Mouse (Mus musculus): Measurements from ENCODE around the gene Kcnj11. TPM values are rescaled to one million over a fixed set of nuclear protein-coding genes. Genes with fewer than 3 reads are reported as not detected.
A peak's percentile ranks its signal among the peaks of the same experiment; 100 is the strongest.

Gene Kcnj11
- polyA plus RNA-seq, 1 experiment from 2014 or later = not detected

GRCm38 (mm10) chr7:46122964-46123363 is 22.4 kb upstream of the Kcnj11 start:
- TF ChIP-seq CTCF (IDR thresholded peaks at IDR 0.05; ENCODE audit: low read depth) = no peak
- no peak overlapping the region for H3K9ac ChIP-seq
- H3K9me3 ChIP-seq (ENCODE audit: low read depth, low read length) = no peaks in the 10 kb centered on the region
- no peak overlapping the region for H3K27ac ChIP-seq (ENCODE audit: low read depth)
- 6% methylated on average over 4 of the region's 4 CpGs for WGBS
- ATAC-seq (ENCODE audit: insufficient read depth) (peak; percentile 87), DNase-seq (peak; percentile 67)
- H3K36me3 ChIP-seq (ENCODE audit: insufficient read depth) = no peaks in the 10 kb centered on the region
- no peak overlapping the region for H3K4me3 ChIP-seq (ENCODE audit: low read depth, low read length)
- H3K4me2 ChIP-seq = no peak overlapping the region
- H3K27me3 ChIP-seq (ENCODE audit: insufficient read depth, low read length) = no peaks in the 10 kb centered on the region; the same call in 1 of the 2 replicates
- peaks cover 10% of the 10 kb centered on the region for H3K4me1 ChIP-seq (ENCODE audit: insufficient read depth)

DNA sequence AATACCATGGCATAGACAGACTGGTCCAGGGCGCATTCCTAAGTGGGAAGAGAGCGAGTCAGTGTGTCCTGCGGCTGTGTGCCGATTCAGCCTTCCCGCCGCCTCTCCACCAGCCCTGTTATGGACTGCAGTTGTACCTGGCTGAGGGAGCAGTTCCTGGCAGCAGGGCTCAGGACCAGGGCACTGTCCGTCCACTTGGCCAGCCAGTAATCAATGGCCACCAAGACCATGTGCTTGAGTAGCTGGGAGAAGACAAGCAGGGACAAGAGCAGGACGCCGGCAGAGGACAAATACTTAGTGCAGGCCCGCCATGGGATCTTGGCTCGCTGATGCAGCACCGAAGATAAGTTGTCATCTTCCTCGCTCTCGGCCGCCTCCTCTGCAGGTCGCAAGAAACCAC is 16.5 kb upstream of the Kcnj11 start:
- TF ChIP-seq CTCF (IDR thresholded peaks at IDR 0.05; ENCODE audit: low read depth) = no peak
- Histone ChIP-seq H3K9ac (no peak overlapping the region), H3K4me1 (ENCODE audit: insufficient read depth) (peaks cover 3% of the 10 kb centered on the region; the same call in 1 of the 2 replicates), H3K27me3 (ENCODE audit: insufficient read depth, low read length) (no peaks in the 10 kb centered on the region), H3K27ac (ENCODE audit: low read depth) (no peak overlapping the region), H3K36me3 (ENCODE audit: insufficient read depth) (no peaks in the 10 kb centered on the region), H3K4me2 (no peak overlapping the region), H3K4me3 (ENCODE audit: low read depth, low read length) (no peak overlapping the region), H3K9me3 (ENCODE audit: low read depth, low read length) (no peaks in the 10 kb centered on the region)
- ATAC-seq (ENCODE audit: insufficient read depth) = no peak
- WGBS = 84% methylated on average over 16 of the region's 16 CpGs
- DNase-seq = no peak

GRCm38 (mm10) chr7:46116118-46116581 is 15.6 kb upstream of the Kcnj11 start:
- H3K27ac ChIP-seq (ENCODE audit: low read depth) = no peak overlapping the region
- 30% methylated on average over 10 of the region's 10 CpGs for WGBS
- H3K9me3 ChIP-seq (ENCODE audit: low read depth, low read length) = no peaks in the 10 kb centered on the region
- no peak overlapping the region for H3K4me3 ChIP-seq (ENCODE audit: low read depth, low read length)
- peaks cover 3% of the 10 kb centered on the region; the same call in 1 of the 2 replicates for H3K4me1 ChIP-seq (ENCODE audit: insufficient read depth)
- no peaks in the 10 kb centered on the region for H3K36me3 ChIP-seq (ENCODE audit: insufficient read depth)
- ATAC-seq (ENCODE audit: insufficient read depth) (no peak), DNase-seq (peak; percentile 15)
- no peak for TF ChIP-seq CTCF (IDR thresholded peaks at IDR 0.05; ENCODE audit: low read depth)
- H3K27me3 ChIP-seq (ENCODE audit: insufficient read depth, low read length) = no peaks in the 10 kb centered on the region
- no peak overlapping the region for H3K9ac ChIP-seq
- H3K4me2 ChIP-seq = no peak overlapping the region

DNA sequence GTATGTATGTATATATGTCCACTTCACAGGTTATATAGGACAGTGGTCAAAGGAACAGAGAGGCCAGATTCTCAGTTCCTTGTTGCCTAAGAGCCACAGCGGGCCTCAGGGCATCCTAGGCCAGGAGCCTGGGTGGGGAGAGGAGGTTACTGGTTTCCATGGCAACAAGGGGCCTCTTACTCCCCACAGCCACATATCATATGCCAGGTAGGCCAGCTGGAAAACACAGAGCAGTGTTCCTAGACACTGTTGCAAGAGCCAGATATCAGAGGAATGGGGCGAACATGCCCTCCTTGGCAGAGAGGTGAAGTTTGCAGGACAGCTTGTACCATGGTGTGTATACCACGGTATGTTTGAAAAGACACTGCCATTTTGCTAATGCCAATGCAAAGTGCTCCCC is 12.9 kb upstream of the Kcnj11 start:
- ATAC-seq (ENCODE audit: insufficient read depth) = no peak
- no peak for TF ChIP-seq CTCF (IDR thresholded peaks at IDR 0.05; ENCODE audit: low read depth)
- Histone ChIP-seq H3K4me1 (ENCODE audit: insufficient read depth) (peaks cover 3% of the 10 kb centered on the region; the same call in 1 of the 2 replicates), H3K36me3 (ENCODE audit: insufficient read depth) (no peaks in the 10 kb centered on the region), H3K9me3 (ENCODE audit: low read depth, low read length) (no peaks in the 10 kb centered on the region), H3K4me3 (ENCODE audit: low read depth, low read length) (no peak overlapping the region), H3K4me2 (no peak overlapping the region), H3K27ac (ENCODE audit: low read depth) (no peak overlapping the region), H3K9ac (no peak overlapping the region), H3K27me3 (ENCODE audit: insufficient read depth, low read length) (no peaks in the 10 kb centered on the region)
- 56% methylated on average over 3 of the region's 3 CpGs for WGBS
- no peak for DNase-seq

GRCm38 (mm10) chr7:46111938-46112337 is 11.4 kb upstream of the Kcnj11 start:
- DNase-seq (no peak), ATAC-seq (ENCODE audit: insufficient read depth) (no peak)
- WGBS = 67% methylated on average over 6 of the region's 6 CpGs
- no peak overlapping the region for H3K4me3 ChIP-seq (ENCODE audit: low read depth, low read length)
- no peak overlapping the region for H3K27ac ChIP-seq (ENCODE audit: low read depth)
- H3K4me2 ChIP-seq = no peak overlapping the region
- no peaks in the 10 kb centered on the region for H3K9me3 ChIP-seq (ENCODE audit: low read depth, low read length)
- H3K9ac ChIP-seq = no peak overlapping the region
- no peak for TF ChIP-seq CTCF (IDR thresholded peaks at IDR 0.05; ENCODE audit: low read depth)
- H3K27me3 ChIP-seq (ENCODE audit: insufficient read depth, low read length) = no peaks in the 10 kb centered on the region
- no peaks in the 10 kb centered on the region for H3K36me3 ChIP-seq (ENCODE audit: insufficient read depth)
- peaks cover 3% of the 10 kb centered on the region; the same call in 1 of the 2 replicates for H3K4me1 ChIP-seq (ENCODE audit: insufficient read depth)

GRCm38 (mm10) chr7:46111212-46111817 is 10.8 kb upstream of the Kcnj11 start:
- WGBS = 67% methylated on average over 15 of the region's 15 CpGs
- no peaks in the 10 kb centered on the region for H3K27me3 ChIP-seq (ENCODE audit: insufficient read depth, low read length)
- no peak overlapping the region for H3K4me3 ChIP-seq (ENCODE audit: low read depth, low read length)
- ATAC-seq (ENCODE audit: insufficient read depth) (no peak), DNase-seq (no peak)
- no peak overlapping the region for H3K9ac ChIP-seq
- H3K4me2 ChIP-seq = no peak overlapping the region
- H3K27ac ChIP-seq (ENCODE audit: low read depth) = no peak overlapping the region
- no peaks in the 10 kb centered on the region for H3K36me3 ChIP-seq (ENCODE audit: insufficient read depth)
- TF ChIP-seq CTCF (IDR thresholded peaks at IDR 0.05; ENCODE audit: low read depth) = no peak
- no peaks in the 10 kb centered on the region for H3K9me3 ChIP-seq (ENCODE audit: low read depth, low read length)
- H3K4me1 ChIP-seq (ENCODE audit: insufficient read depth) = peaks cover under 1% of the 10 kb centered on the region; the same call in 1 of the 2 replicates

DNA sequence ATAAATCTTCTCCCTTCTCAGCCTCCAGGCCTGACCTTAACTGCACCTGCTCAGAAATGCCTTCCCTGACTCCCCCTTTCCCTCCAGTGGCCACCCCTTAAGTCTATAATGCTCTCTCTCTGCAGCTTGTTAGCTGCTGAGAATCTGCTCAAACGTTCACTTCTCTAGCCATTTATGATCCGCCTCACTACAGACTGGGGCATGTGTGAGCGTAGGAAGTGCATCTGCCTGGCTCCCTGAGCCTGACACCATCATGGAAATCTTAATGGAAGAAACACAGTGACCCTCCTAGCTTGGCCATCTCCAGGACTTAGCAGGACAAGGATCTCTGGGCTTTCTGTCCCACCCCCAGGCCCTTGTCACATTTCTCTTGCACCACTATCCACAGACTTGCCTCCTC is 9.5 kb upstream of the Kcnj11 start:
- DNase-seq (no peak), ATAC-seq (ENCODE audit: insufficient read depth) (no peak)
- Histone ChIP-seq H3K4me1 (ENCODE audit: insufficient read depth) (no peaks in the 10 kb centered on the region), H3K9me3 (ENCODE audit: low read depth, low read length) (no peaks in the 10 kb centered on the region), H3K36me3 (ENCODE audit: insufficient read depth) (no peaks in the 10 kb centered on the region), H3K27me3 (ENCODE audit: insufficient read depth, low read length) (no peaks in the 10 kb centered on the region), H3K9ac (no peak overlapping the region), H3K4me2 (no peak overlapping the region), H3K27ac (ENCODE audit: low read depth) (no peak overlapping the region), H3K4me3 (ENCODE audit: low read depth, low read length) (no peak overlapping the region)
- no peak for TF ChIP-seq CTCF (IDR thresholded peaks at IDR 0.05; ENCODE audit: low read depth)
- 64% methylated on average over 3 of the region's 3 CpGs for WGBS
